Mouse (Mus musculus) MEL (cell line): ENCODE measurements around the gene Hcn3. TPM values are rescaled to one million over a fixed set of nuclear protein-coding genes. Genes with fewer than 3 reads are reported as not detected.
A peak's percentile ranks its signal among the peaks of the same experiment; 100 is the strongest.

Experiments
- DNase-seq: peaks from one replicate; pipeline ENCODE4 v3.0.0; 2011; ENCODE audit warnings: low read depth, low spot score
- H3K27ac ChIP-seq: 2 replicates; pipeline ENCODE4 v1.5.1; 2012; ENCODE audit warnings: low read depth, mild to moderate bottlenecking, control low read depth, low read length, moderate library complexity; ENCODE audit not compliant: control insufficient read depth
- H3K27me3 ChIP-seq, 2 experiments: fragments of 150-350 bp in 1 of 2; sonication (generic) in 1 of 2; 2 replicates each; pipeline ENCODE4 v1.6.1; 2012; ENCODE audit warnings: low read length in 2 of 2, mild to moderate bottlenecking in 2 of 2, improper control_type of control experiment in 1 of 2, moderate library complexity in 1 of 2; ENCODE audit not compliant: insufficient read depth in 2 of 2, control insufficient read depth in 1 of 2
- H3K36me3 ChIP-seq, 2 experiments: 2 replicates each; pipeline ENCODE4 v1.6.1; 2012 to 2014; ENCODE audit warnings: low read length in 2 of 2, improper control_type of control experiment in 1 of 2, inconsistent platforms in 1 of 2, mild to moderate bottlenecking in 1 of 2; ENCODE audit not compliant: insufficient read depth in 2 of 2, control insufficient read depth in 1 of 2
- H3K4me1 ChIP-seq, 2 experiments: fragments of 150-350 bp in 1 of 2; sonication (generic) in 1 of 2; 2 replicates each; pipeline ENCODE4 v1.6.1; 2012; ENCODE audit warnings: low read length in 2 of 2, improper control_type of control experiment in 1 of 2, mild to moderate bottlenecking in 1 of 2; ENCODE audit not compliant: insufficient read depth in 2 of 2, control insufficient read depth in 1 of 2
- H3K4me3 ChIP-seq, 2 experiments: fragments of 150-350 bp in 1 of 2; sonication (generic) in 1 of 2; 2 replicates each; pipeline ENCODE4 v1.5.1; 2012; ENCODE audit warnings: low read depth in 2 of 2, low read length in 2 of 2, mild to moderate bottlenecking in 2 of 2, moderate library complexity in 2 of 2, control low read depth in 1 of 2, improper control_type of control experiment in 1 of 2; ENCODE audit not compliant: control insufficient read depth in 1 of 2, insufficient read depth in 1 of 2
- H3K79me2 ChIP-seq: 2 replicates; pipeline ENCODE4 v1.6.1; 2012; ENCODE audit warnings: mild to moderate bottlenecking, low read length, moderate library complexity; ENCODE audit not compliant: control insufficient read depth, poor library complexity, insufficient read depth
- H3K9ac ChIP-seq: 2 replicates; pipeline ENCODE4 v1.6.1; 2012; ENCODE audit warnings: low read depth, mild to moderate bottlenecking, control low read depth, low read length, moderate library complexity; ENCODE audit not compliant: control insufficient read depth, poor library complexity, severe bottlenecking
- H3K9me3 ChIP-seq: fragments of 150-350 bp; sonication (generic); replicated peaks from 2 replicates; pipeline ENCODE4 v1.6.1; 2012; ENCODE audit warnings: mild to moderate bottlenecking, low read length, improper control_type of control experiment, moderate library complexity; ENCODE audit not compliant: insufficient read depth
- BHLHE40 ChIP-seq: IDR thresholded peaks from 2 replicates; pipeline ENCODE4 v1.6.1; 2012; ENCODE audit warnings: low read depth, mild to moderate bottlenecking, inconsistent platforms, low read length, improper control_type of control experiment, borderline replicate concordance
- CHD1 ChIP-seq: IDR thresholded peaks from 2 replicates; pipeline ENCODE4 v1.6.1; 2012; ENCODE audit warnings: low read depth, mild to moderate bottlenecking, inconsistent platforms, low read length, improper control_type of control experiment
- CHD2 ChIP-seq: IDR thresholded peaks from 2 replicates; pipeline ENCODE4 v1.6.1; 2011; ENCODE audit warnings: low read length, improper control_type of control experiment
- E2F4 ChIP-seq: IDR thresholded peaks from 2 replicates; pipeline ENCODE4 v1.6.1; 2011; ENCODE audit warnings: low read depth, low read length, improper control_type of control experiment, borderline replicate concordance
- ELF1 ChIP-seq: IDR thresholded peaks from 2 replicates; pipeline ENCODE4 v1.6.1; 2014; ENCODE audit warnings: low read depth, mild to moderate bottlenecking, inconsistent platforms, low read length, improper control_type of control experiment, moderate library complexity
- EP300 ChIP-seq, 2 experiments: IDR thresholded peaks; 2 replicates each; pipeline ENCODE4 v1.6.1; 2011; ENCODE audit warnings: improper control_type of control experiment in 2 of 2, low read length in 2 of 2, low read depth in 1 of 2, mild to moderate bottlenecking in 1 of 2
- ETS1 ChIP-seq: IDR thresholded peaks from 2 replicates; pipeline ENCODE4 v1.6.1; 2012; ENCODE audit warnings: low read depth, mild to moderate bottlenecking, inconsistent platforms, low read length, improper control_type of control experiment, moderate library complexity
- GABPA ChIP-seq: IDR thresholded peaks from 2 replicates; pipeline ENCODE4 v1.6.1; 2012; ENCODE audit warnings: low read depth, mild to moderate bottlenecking, inconsistent platforms, low read length, improper control_type of control experiment, moderate library complexity
- HCFC1 ChIP-seq: IDR thresholded peaks from 2 replicates; pipeline ENCODE4 v1.6.1; 2012; ENCODE audit warnings: low read depth, mild to moderate bottlenecking, inconsistent platforms, low read length, improper control_type of control experiment, moderate library complexity
- JUND ChIP-seq: IDR thresholded peaks from 2 replicates; pipeline ENCODE4 v1.6.1; 2011; ENCODE audit warnings: low read depth, mild to moderate bottlenecking, improper control_type of control experiment, low read length
- MAFK ChIP-seq: IDR thresholded peaks from 2 replicates; pipeline ENCODE4 v1.6.1; 2011; ENCODE audit warnings: low read depth, mild to moderate bottlenecking, low read length, improper control_type of control experiment, borderline replicate concordance
- MAZ ChIP-seq: IDR thresholded peaks from 2 replicates; pipeline ENCODE4 v1.6.1; 2012; ENCODE audit warnings: low read depth, mild to moderate bottlenecking, inconsistent platforms, low read length, improper control_type of control experiment
- MEF2A ChIP-seq: IDR thresholded peaks from 2 replicates; pipeline ENCODE4 v1.6.1; 2014; ENCODE audit warnings: low read depth, mild to moderate bottlenecking, inconsistent platforms, low read length, improper control_type of control experiment; ENCODE audit not compliant: poor library complexity, insufficient replicate concordance, severe bottlenecking; ENCODE audit errors: extremely low read depth
- MXI1 ChIP-seq: IDR thresholded peaks from 2 replicates; pipeline ENCODE4 v1.6.1; 2011; ENCODE audit warnings: mild to moderate bottlenecking, low read depth, low read length, improper control_type of control experiment
- MYB ChIP-seq: IDR thresholded peaks from 2 replicates; pipeline ENCODE4 v1.6.1; 2011; ENCODE audit warnings: mild to moderate bottlenecking, low read depth, low read length, improper control_type of control experiment
- MYC ChIP-seq: IDR thresholded peaks from 2 replicates; pipeline ENCODE4 v1.6.1; 2011; ENCODE audit warnings: low read depth, mild to moderate bottlenecking, low read length, improper control_type of control experiment, moderate library complexity
- NELFE ChIP-seq: IDR thresholded peaks from 2 replicates; pipeline ENCODE4 v1.6.1; 2011; ENCODE audit warnings: low read depth, low read length, improper control_type of control experiment
- RAD21 ChIP-seq: IDR thresholded peaks from 2 replicates; pipeline ENCODE4 v1.6.1; 2011; ENCODE audit warnings: mild to moderate bottlenecking, low read depth, low read length, improper control_type of control experiment
- SIN3A ChIP-seq: IDR thresholded peaks from 2 replicates; pipeline ENCODE4 v1.6.1; 2012; ENCODE audit warnings: low read length, improper control_type of control experiment, inconsistent platforms
- UBTF ChIP-seq: IDR thresholded peaks from 2 replicates; pipeline ENCODE4 v1.6.1; 2012; ENCODE audit warnings: low read depth, mild to moderate bottlenecking, inconsistent platforms, low read length, improper control_type of control experiment, moderate library complexity, borderline replicate concordance; ENCODE audit not compliant: insufficient read depth
- USF1 ChIP-seq: IDR thresholded peaks from 2 replicates; pipeline ENCODE4 v1.6.1; 2014; ENCODE audit warnings: low read depth, mild to moderate bottlenecking, inconsistent platforms, low read length, improper control_type of control experiment, moderate library complexity
- ZKSCAN1 ChIP-seq: IDR thresholded peaks from 2 replicates; pipeline ENCODE4 v1.6.1; 2012; ENCODE audit warnings: low read depth, mild to moderate bottlenecking, inconsistent platforms, low read length, improper control_type of control experiment, moderate library complexity
- polyA plus RNA-seq, 2 experiments: library from polyadenylated mRNA; stranded (reverse) in 1 of 2; unstranded in 1 of 2; fragments of >175 nt in 1 of 2; fragments of >200 nt in 1 of 2; gene quantifications; 2 replicates each; pipeline versions ENCODE4 v1.2.1 to v1.2.4; 2012; ENCODE audit warnings: low replicate concordance in 2 of 2, low read depth in 1 of 2; ENCODE audit not compliant: insufficient read length in 2 of 2, insufficient read depth in 1 of 2, missing spikeins in 1 of 2
- total RNA-seq: library from RNA; depleted of rRNA; stranded (reverse); fragments of 300-350 nt; gene quantifications from 2 replicates; pipeline ENCODE4 v1.2.3, GENCODE M21; 2012

Gene Hcn3
- total and polyA plus RNA-seq, 3 experiments = 4.0 to 7.4 TPM; not detected in 1

DNA sequence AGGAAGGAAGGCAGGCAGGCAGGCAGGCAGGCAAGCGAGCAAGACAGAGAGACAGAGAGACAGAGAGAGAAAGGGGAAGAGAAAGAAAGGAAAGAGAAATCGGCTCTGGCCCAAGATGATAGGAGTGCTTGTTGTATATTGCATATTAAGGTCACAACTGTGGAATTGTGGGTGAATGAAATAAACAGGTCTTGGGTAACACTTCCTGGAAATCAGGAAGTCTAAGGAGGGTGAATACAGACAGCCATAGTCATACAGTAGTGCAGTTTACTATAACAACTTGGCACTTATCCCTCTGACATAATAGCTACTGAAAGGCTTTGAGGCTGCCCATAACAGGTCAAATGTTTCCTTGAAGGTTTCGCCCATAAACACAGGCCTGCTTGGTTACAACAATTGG is 39.8 kb upstream of the Hcn3 start:
- DNase-seq = peak; percentile 65
- Histone ChIP-seq H3K27ac (no peak overlapping the region), H3K9ac (no peak overlapping the region), H3K4me1 (peaks cover 3 to 9% of the 10 kb centered on the region in 2 experiments), H3K79me2 (peaks cover 6% of the 10 kb centered on the region), H3K27me3 (no peaks in the 10 kb centered on the region), H3K9me3 (no peaks in the 10 kb centered on the region), H3K36me3 (peaks cover 0 to 14% of the 10 kb centered on the region in 2 experiments; a peak in 2 of 4 replicates), H3K4me3 (no peak overlapping the region)
- TF ChIP-seq MXI1 (no peak), JUND (no peak), GABPA (no peak), BHLHE40 (no peak), CHD2 (no peak), EP300 (IDR thresholded peaks at IDR 0.05; ENCODE audit: low read depth in 1 of 2, low read length in 2 of 2) (no peak; a peak in 1 of 4 replicates), MAZ (no peak), SIN3A (peak; percentile 30; the same call in 1 of the 2 replicates), MYC (no peak), ZKSCAN1 (no peak), ELF1 (peak; percentile 72; the same call in 1 of the 2 replicates), MEF2A (no peak), USF1 (peak; percentile 58; the same call in 1 of the 2 replicates), ETS1 (no peak), UBTF (no peak), MYB (no peak), MAFK (no peak), RAD21 (no peak), HCFC1 (peak; percentile 73), NELFE (no peak), E2F4 (no peak), CHD1 (no peak)
